Mouse (Mus musculus) ES-E14 (cell line): ENCODE measurements around the gene Zfp286.

ENCODE experiments used
- CHD2 ChIP-seq: IDR thresholded peaks from 2 replicates; pipeline ENCODE4 v1.6.1; 2014; ENCODE audit warnings: mild to moderate bottlenecking, low read depth, low read length, inconsistent platforms
- HCFC1 ChIP-seq: IDR thresholded peaks from 2 replicates; pipeline ENCODE4 v1.6.1; 2012; ENCODE audit warnings: low read length, inconsistent platforms, borderline replicate concordance; ENCODE audit not compliant: insufficient read depth

GRCm38 (mm10) chr11:62744103-62744502 is 45.2 kb downstream of the Zfp286 start:
- TF ChIP-seq HCFC1 (no peak), CHD2 (no peak)
